Mouse (Mus musculus) ES-E14 (cell line): ENCODE measurements around the gene Plin4.

Source experiments
- CHD2 ChIP-seq: IDR thresholded peaks from 2 replicates; pipeline ENCODE4 v1.6.1; 2014; ENCODE audit warnings: mild to moderate bottlenecking, low read depth, low read length, inconsistent platforms
- HCFC1 ChIP-seq: IDR thresholded peaks from 2 replicates; pipeline ENCODE4 v1.6.1; 2012; ENCODE audit warnings: low read length, inconsistent platforms, borderline replicate concordance; ENCODE audit not compliant: insufficient read depth
- ZC3H11A ChIP-seq: IDR thresholded peaks from 2 replicates; pipeline ENCODE4 v1.6.1; 2012; ENCODE audit warnings: low read depth, mild to moderate bottlenecking, inconsistent platforms, low read length, borderline replicate concordance
- ZNF384 ChIP-seq: IDR thresholded peaks from 2 replicates; pipeline ENCODE4 v1.6.1; 2012; ENCODE audit warnings: low read depth, low read length, inconsistent platforms

DNA sequence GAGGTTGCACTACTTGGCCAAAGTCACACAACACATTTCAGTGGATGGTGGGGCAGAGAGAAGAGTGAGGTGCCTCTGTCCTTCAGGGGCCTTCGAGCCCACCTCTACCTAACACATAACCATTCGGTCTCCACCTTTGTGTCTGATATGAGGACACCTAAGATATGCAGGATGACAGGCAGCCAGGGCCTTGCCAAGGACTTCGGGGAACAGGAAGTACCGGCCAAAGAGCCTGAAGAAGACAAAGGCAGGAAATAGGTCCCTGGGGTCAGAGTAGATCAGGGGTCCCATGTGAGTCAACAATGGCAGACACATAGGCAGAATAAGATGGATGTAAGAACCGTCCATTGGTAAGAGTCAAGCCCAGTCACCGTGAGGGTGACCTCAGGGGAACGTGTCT is 27.0 kb upstream of the Plin4 start:
- TF ChIP-seq ZNF384: no peak
- TF ChIP-seq HCFC1: no peak
- TF ChIP-seq ZC3H11A: no peak
- TF ChIP-seq CHD2: no peak
